Mouse (Mus musculus) kidney, adult 2 months (tissue): ENCODE measurements around the gene Liph.

Experiments used
- CTCF ChIP-seq: fragments of 200-500 bp; conservative IDR thresholded peaks from 2 replicates; pipeline ENCODE4 v1.5.1; 2011; ENCODE audit warnings: low read depth, mild to moderate bottlenecking, control low read depth, low read length, moderate library complexity, mixed read lengths; ENCODE audit not compliant: insufficient read depth, insufficient read length
- POLR2A ChIP-seq: fragments of 200-500 bp; IDR thresholded peaks from one replicate; pipeline ENCODE4 v1.6.1; 2011; ENCODE audit warnings: low read depth, low read length, control low read depth

DNA sequence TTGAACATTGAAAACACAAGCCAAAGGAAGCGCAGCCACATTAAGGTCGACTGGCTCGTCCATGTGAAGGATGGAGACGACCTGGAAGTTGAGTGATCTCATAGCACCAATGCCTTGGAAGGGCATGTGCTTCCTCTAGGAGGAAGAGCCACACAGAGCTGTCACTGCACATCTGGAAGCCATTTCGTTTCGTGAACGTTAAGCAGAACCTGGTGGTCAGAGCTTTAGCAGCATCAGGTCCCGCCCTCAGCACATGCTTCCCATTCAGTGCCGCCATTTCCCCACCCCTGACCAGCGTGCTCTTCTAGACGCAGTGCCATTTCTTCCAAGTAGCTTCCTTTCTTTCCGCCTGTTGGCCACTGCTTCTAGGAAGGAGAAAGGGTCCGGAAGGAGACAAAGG, 67.0 kb downstream of the Liph start:
- TF ChIP-seq POLR2A (no peak), CTCF (no peak)
